Mouse (Mus musculus): ENCODE measurements around the gene Prss58. TPM values are rescaled to one million over a fixed set of nuclear protein-coding genes. Genes with fewer than 3 reads are reported as not detected.

Gene Prss58
- polyA plus RNA-seq (2017; shearing (Covaris generic)) = not detected

DNA sequence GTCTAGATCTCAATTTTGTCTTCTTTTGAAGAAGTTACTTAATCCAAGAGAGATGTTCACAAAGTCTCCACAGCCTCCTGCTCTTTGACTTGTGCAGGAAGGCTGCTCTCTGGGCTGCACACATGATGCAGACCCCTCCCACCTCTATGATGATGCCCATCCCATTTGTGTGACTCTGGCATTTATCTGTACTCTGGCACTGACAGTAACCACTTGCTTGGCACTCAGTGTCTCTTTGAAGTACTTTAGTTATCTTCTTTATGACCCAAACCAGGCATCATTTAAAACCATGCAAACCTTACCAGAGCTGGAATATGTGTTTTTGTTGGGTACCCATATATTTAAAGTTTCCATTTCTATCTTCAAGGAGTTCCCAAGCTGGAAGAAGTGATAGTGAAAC, at the start of gene Prss58:
Gene Prss58 (minus strand): TSS at position 101 of the 400 bp plus-strand sequence.

DNA sequence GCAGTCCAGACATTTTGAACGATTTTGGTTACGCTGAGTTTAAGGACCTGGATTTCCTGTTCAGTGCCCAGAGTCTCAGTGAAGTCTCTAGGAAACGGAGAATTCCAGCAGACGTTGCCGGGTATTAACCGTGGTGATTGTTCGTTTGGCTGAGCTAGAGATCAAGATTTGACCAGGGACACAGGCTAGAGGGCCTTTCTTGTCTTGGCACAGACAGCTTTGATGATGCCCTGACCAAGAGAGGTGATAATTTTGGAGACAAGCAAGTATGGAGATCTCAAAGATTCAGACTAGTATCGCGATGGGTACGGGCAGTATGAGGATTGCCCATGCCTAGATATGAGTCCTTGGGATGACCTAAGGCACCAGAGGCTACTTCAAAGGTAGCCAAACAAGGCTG, 40.3 kb upstream of the Prss58 start, which contains the start of gene 1700074P13Rik:
Gene 1700074P13Rik (minus strand): TSS at position 101 of the 400 bp plus-strand sequence.

DNA sequence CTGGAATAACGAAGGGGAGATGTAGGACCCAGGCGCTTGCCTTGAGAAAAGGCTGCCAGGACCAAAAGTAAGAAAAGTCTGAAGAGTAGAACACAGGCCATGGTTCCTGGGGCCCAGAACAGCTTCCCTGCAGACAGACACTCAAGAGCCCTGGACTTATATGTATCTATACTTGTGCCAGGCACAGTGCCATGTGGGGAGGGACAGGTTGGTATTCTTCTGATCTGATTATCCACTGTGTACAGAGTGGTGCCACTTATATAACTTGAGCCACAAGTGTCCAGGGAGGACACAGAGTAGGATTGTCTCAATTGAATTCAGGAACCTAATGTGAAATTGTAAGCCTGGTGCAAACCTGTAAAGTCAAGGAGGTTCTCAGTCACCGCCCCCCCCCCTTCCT, 12.8 kb downstream of the Prss58 start, which contains the start of gene Moxd2:
Gene Moxd2 (minus strand): TSS at position 101 of the 400 bp plus-strand sequence.

Other genes with a start within 250 kb of the Prss58 start
- gene Moxd2, start 12.9 kb downstream of the Prss58 start, polyA plus RNA-seq (2017; shearing (Covaris generic)) = 0.19 TPM
- gene 1700074P13Rik, start 40.2 kb upstream of the Prss58 start, polyA plus RNA-seq (2017; shearing (Covaris generic)) = not detected
- gene Gm4744, start 51.5 kb upstream of the Prss58 start, polyA plus RNA-seq (2017; shearing (Covaris generic)) = not detected
- not detected for gene 1810009J06Rik, start 64.4 kb upstream of the Prss58 start, polyA plus RNA-seq (2017; shearing (Covaris generic))
- gene Gm2663, start 99.1 kb upstream of the Prss58 start, polyA plus RNA-seq (2017; shearing (Covaris generic)) = 0.77 TPM
- gene 2210010C04Rik, start 135.1 kb upstream of the Prss58 start, polyA plus RNA-seq (2017; shearing (Covaris generic)) = 0.08 TPM